Mouse (Mus musculus): ENCODE measurements around the gene Gm5089. TPM values are rescaled to one million over a fixed set of nuclear protein-coding genes. Genes with fewer than 3 reads are reported as not detected.
A peak's percentile ranks its signal among the peaks of the same experiment; 100 is the strongest.

Gm5089 gene
- 0.70 and 0.75 TPM in 2 replicates for polyA plus RNA-seq (2014; fragmentation: Nextera tagmentation; extraction: Ambion mirVana)

- Histone ChIP-seq H3K9ac (replicated peaks; ENCODE audit: low read length) (peak within 1 kb of the TSS; percentile 39; the same call in 1 of the 2 replicates), H3K36me3 (ENCODE audit: control insufficient read depth, insufficient read depth, low read length) (no peaks in the 10 kb centered on the region), H3K9me3 (ENCODE audit: control insufficient read depth, low read length) (no peaks in the 10 kb centered on the region), H3K27ac (replicated peaks; ENCODE audit: low read depth, low read length) (peak within 1 kb of the TSS; percentile 57), H3K4me2 (ENCODE audit: low read length) (peak within 1 kb of the TSS; percentile 63), H3K4me1 (ENCODE audit: control insufficient read depth, insufficient read depth, low read length) (peaks cover 26% of the 10 kb centered on the region; the same call in 1 of the 2 replicates), H3K27me3 (ENCODE audit: control insufficient read depth, insufficient read depth, low read length) (peaks cover 84% of the 10 kb centered on the region), H3K4me3 (replicated peaks; ENCODE audit: low read depth, low read length) (peak within 1 kb of the TSS; percentile 29)
- peak; percentile 66 for DNase-seq
- peak; percentile 31; the same call in 1 of the 2 replicates for ATAC-seq (ENCODE audit: low FRiP score, low TSS enrichment)
- under 1% methylated on average over 59 of the region's 59 CpGs for WGBS
Observed at GRCm38 (mm10) chr14:122450496-122451382, at the start of gene Gm5089. Gene Gm5089, minus strand, starts transcription at chr14:122451115.

GRCm38 (mm10) chr14:122492015-122492414 is 41.1 kb upstream of the Gm5089 start:
- Histone ChIP-seq H3K4me1 (ENCODE audit: control insufficient read depth, insufficient read depth, low read length) (no peaks in the 10 kb centered on the region), H3K9ac (replicated peaks; ENCODE audit: low read length) (no peak overlapping the region), H3K27me3 (ENCODE audit: control insufficient read depth, insufficient read depth, low read length) (peaks cover 51% of the 10 kb centered on the region), H3K4me2 (ENCODE audit: low read length) (no peak overlapping the region), H3K9me3 (ENCODE audit: control insufficient read depth, low read length) (peaks cover 4% of the 10 kb centered on the region; the same call in 1 of the 2 replicates), H3K4me3 (replicated peaks; ENCODE audit: low read depth, low read length) (no peak overlapping the region), H3K36me3 (ENCODE audit: control insufficient read depth, insufficient read depth, low read length) (no peaks in the 10 kb centered on the region), H3K27ac (replicated peaks; ENCODE audit: low read depth, low read length) (no peak overlapping the region)
- ATAC-seq (ENCODE audit: low FRiP score, low TSS enrichment) = no peak
- DNase-seq = no peak
- WGBS = 69% methylated on average over 1 of the region's 1 CpGs

GRCm38 (mm10) chr14:122491521-122491920 is 40.6 kb upstream of the Gm5089 start:
- Histone ChIP-seq H3K27ac (replicated peaks; ENCODE audit: low read depth, low read length) (no peak overlapping the region), H3K9ac (replicated peaks; ENCODE audit: low read length) (no peak overlapping the region), H3K9me3 (ENCODE audit: control insufficient read depth, low read length) (peaks cover 4% of the 10 kb centered on the region; the same call in 1 of the 2 replicates), H3K4me2 (ENCODE audit: low read length) (no peak overlapping the region), H3K4me3 (replicated peaks; ENCODE audit: low read depth, low read length) (no peak overlapping the region), H3K27me3 (ENCODE audit: control insufficient read depth, insufficient read depth, low read length) (peaks cover 53% of the 10 kb centered on the region), H3K4me1 (ENCODE audit: control insufficient read depth, insufficient read depth, low read length) (no peaks in the 10 kb centered on the region), H3K36me3 (ENCODE audit: control insufficient read depth, insufficient read depth, low read length) (no peaks in the 10 kb centered on the region)
- DNase-seq (no peak), ATAC-seq (ENCODE audit: low FRiP score, low TSS enrichment) (no peak)
- WGBS = 66% methylated on average over 6 of the region's 6 CpGs

- DNase-seq = peak; percentile 62
- Histone ChIP-seq H3K36me3 (ENCODE audit: control insufficient read depth, insufficient read depth, low read length) (no peaks in the 10 kb centered on the region), H3K4me1 (ENCODE audit: control insufficient read depth, insufficient read depth, low read length) (no peaks in the 10 kb centered on the region), H3K9ac (replicated peaks; ENCODE audit: low read length) (no peak within 1 kb of the TSS; the same call in 1 of the 2 replicates), H3K27ac (replicated peaks; ENCODE audit: low read depth, low read length) (peak within 1 kb of the TSS; percentile 41; the same call in 1 of the 2 replicates), H3K4me2 (ENCODE audit: low read length) (peak within 1 kb of the TSS; percentile 46), H3K9me3 (ENCODE audit: control insufficient read depth, low read length) (peaks cover 4% of the 10 kb centered on the region; the same call in 1 of the 2 replicates), H3K4me3 (replicated peaks; ENCODE audit: low read depth, low read length) (peak within 1 kb of the TSS; percentile 24), H3K27me3 (ENCODE audit: control insufficient read depth, insufficient read depth, low read length) (peaks cover 62% of the 10 kb centered on the region)
- under 1% methylated on average over 51 of the region's 51 CpGs for WGBS
- peak; percentile 48; the same call in 1 of the 2 replicates for ATAC-seq (ENCODE audit: low FRiP score, low TSS enrichment)
Observed at GRCm38 (mm10) chr14:122490441-122491328, 39.8 kb upstream of the Gm5089 start, which contains the start of gene Gm10837. Gene Gm10837, plus strand, starts transcription at chr14:122490586.

GRCm38 (mm10) chr14:122489686-122490414 is 38.9 kb upstream of the Gm5089 start:
- DNase-seq = peak; percentile 63
- H3K4me3 ChIP-seq (replicated peaks; ENCODE audit: low read depth, low read length) = no peak overlapping the region
- no peak for ATAC-seq (ENCODE audit: low FRiP score, low TSS enrichment)
- WGBS = 1% methylated on average over 12 of the region's 12 CpGs
- H3K27ac ChIP-seq (replicated peaks; ENCODE audit: low read depth, low read length) = 0 out of 2 replicates have a peak overlapping the region, but pooled peaks have one; percentile 41
- H3K9me3 ChIP-seq (ENCODE audit: control insufficient read depth, low read length) = peaks cover 4% of the 10 kb centered on the region; the same call in 1 of the 2 replicates
- H3K4me1 ChIP-seq (ENCODE audit: control insufficient read depth, insufficient read depth, low read length) = no peaks in the 10 kb centered on the region
- H3K36me3 ChIP-seq (ENCODE audit: control insufficient read depth, insufficient read depth, low read length) = no peaks in the 10 kb centered on the region
- peaks cover 69% of the 10 kb centered on the region for H3K27me3 ChIP-seq (ENCODE audit: control insufficient read depth, insufficient read depth, low read length)
- H3K9ac ChIP-seq (replicated peaks; ENCODE audit: low read length) = no peak overlapping the region
- H3K4me2 ChIP-seq (ENCODE audit: low read length) = peak overlapping the region; percentile 46

- Histone ChIP-seq H3K9ac (replicated peaks; ENCODE audit: low read length) (no peak overlapping the region), H3K4me1 (ENCODE audit: control insufficient read depth, insufficient read depth, low read length) (no peaks in the 10 kb centered on the region), H3K9me3 (ENCODE audit: control insufficient read depth, low read length) (peaks cover 3% of the 10 kb centered on the region; the same call in 1 of the 2 replicates), H3K4me2 (ENCODE audit: low read length) (peak overlapping the region; percentile 46), H3K36me3 (ENCODE audit: control insufficient read depth, insufficient read depth, low read length) (no peaks in the 10 kb centered on the region), H3K27ac (replicated peaks; ENCODE audit: low read depth, low read length) (no peak overlapping the region), H3K27me3 (ENCODE audit: control insufficient read depth, insufficient read depth, low read length) (peaks cover 78% of the 10 kb centered on the region), H3K4me3 (replicated peaks; ENCODE audit: low read depth, low read length) (no peak overlapping the region)
- DNase-seq = peak; percentile 53
- WGBS = 2% methylated on average over 5 of the region's 5 CpGs
- ATAC-seq (ENCODE audit: low FRiP score, low TSS enrichment) = no peak
Observed at GRCm38 (mm10) chr14:122489041-122489440, 38.1 kb upstream of the Gm5089 start.

GRCm38 (mm10) chr14:122487366-122487765 is 36.5 kb upstream of the Gm5089 start:
- no peak overlapping the region for H3K9ac ChIP-seq (replicated peaks; ENCODE audit: low read length)
- 6% methylated on average over 5 of the region's 5 CpGs for WGBS
- H3K9me3 ChIP-seq (ENCODE audit: control insufficient read depth, low read length) = no peaks in the 10 kb centered on the region
- H3K4me1 ChIP-seq (ENCODE audit: control insufficient read depth, insufficient read depth, low read length) = no peaks in the 10 kb centered on the region
- peak; percentile 32 for DNase-seq
- H3K4me2 ChIP-seq (ENCODE audit: low read length) = no peak overlapping the region
- ATAC-seq (ENCODE audit: low FRiP score, low TSS enrichment) = no peak
- H3K27me3 ChIP-seq (ENCODE audit: control insufficient read depth, insufficient read depth, low read length) = peaks cover 80% of the 10 kb centered on the region
- H3K4me3 ChIP-seq (replicated peaks; ENCODE audit: low read depth, low read length) = no peak overlapping the region
- H3K27ac ChIP-seq (replicated peaks; ENCODE audit: low read depth, low read length) = no peak overlapping the region
- no peaks in the 10 kb centered on the region for H3K36me3 ChIP-seq (ENCODE audit: control insufficient read depth, insufficient read depth, low read length)

GRCm38 (mm10) chr14:122486611-122487010 is 35.7 kb upstream of the Gm5089 start:
- no peak for ATAC-seq (ENCODE audit: low FRiP score, low TSS enrichment)
- Histone ChIP-seq H3K4me1 (ENCODE audit: control insufficient read depth, insufficient read depth, low read length) (no peaks in the 10 kb centered on the region), H3K27me3 (ENCODE audit: control insufficient read depth, insufficient read depth, low read length) (peaks cover 82% of the 10 kb centered on the region), H3K9ac (replicated peaks; ENCODE audit: low read length) (no peak overlapping the region), H3K36me3 (ENCODE audit: control insufficient read depth, insufficient read depth, low read length) (no peaks in the 10 kb centered on the region), H3K4me3 (replicated peaks; ENCODE audit: low read depth, low read length) (no peak overlapping the region), H3K9me3 (ENCODE audit: control insufficient read depth, low read length) (no peaks in the 10 kb centered on the region), H3K4me2 (ENCODE audit: low read length) (no peak overlapping the region), H3K27ac (replicated peaks; ENCODE audit: low read depth, low read length) (no peak overlapping the region)
- no peak for DNase-seq
- 26% methylated on average over 1 of the region's 1 CpGs for WGBS

Measured in midbrain, embryonic 14.5 days (tissue).